Mouse (Mus musculus) forebrain, embryonic 16.5 days (tissue): ENCODE measurements around the gene Mcu. TPM values are rescaled to one million over a fixed set of nuclear protein-coding genes. Genes with fewer than 3 reads are reported as not detected.

Source experiments
- ATAC-seq: fragments of 200-750 bp; cut with Nextera tagmentation; 2 replicates; pipeline ENCODE4 v1.8.0; 2017; ENCODE audit warnings: mild to moderate bottlenecking, moderate library complexity
- H3K27ac ChIP-seq: fragments of 300-500 bp; sonication (generic); 2 replicates; pipeline ENCODE4 v1.5.1; 2014; ENCODE audit warnings: low read length, control low read depth
- H3K27me3 ChIP-seq: fragments of 300-500 bp; sonication (generic); replicated peaks from 2 replicates; pipeline ENCODE4 v1.6.1; 2014; ENCODE audit warnings: low read length; ENCODE audit not compliant: control insufficient read depth, insufficient read depth
- H3K36me3 ChIP-seq: fragments of 300-500 bp; sonication (generic); 2 replicates; pipeline ENCODE4 v1.6.1; 2014; ENCODE audit not compliant: control insufficient read depth, insufficient read depth
- H3K4me1 ChIP-seq: fragments of 300-500 bp; sonication (generic); replicated peaks from 2 replicates; pipeline ENCODE4 v1.6.1; 2014; ENCODE audit warnings: low read length; ENCODE audit not compliant: control insufficient read depth, insufficient read depth
- H3K4me2 ChIP-seq: fragments of 300-500 bp; sonication (generic); 2 replicates; pipeline ENCODE4 v1.6.1; 2014; ENCODE audit warnings: mild to moderate bottlenecking, low read length, control low read depth
- H3K4me3 ChIP-seq: fragments of 300-500 bp; sonication (generic); replicated peaks from 2 replicates; pipeline ENCODE4 v1.5.1; 2014; ENCODE audit warnings: mild to moderate bottlenecking, low read length, control low read depth
- H3K9ac ChIP-seq: fragments of 300-500 bp; sonication (generic); replicated peaks from 2 replicates; pipeline ENCODE4 v1.6.1; 2014; ENCODE audit warnings: low read depth, low read length, control low read depth
- H3K9me3 ChIP-seq: fragments of 300-500 bp; sonication (generic); 2 replicates; pipeline ENCODE4 v1.6.1; 2016; ENCODE audit warnings: low read length; ENCODE audit not compliant: control insufficient read depth
- WGBS: fragments of 180-500 bp; shearing (Covaris S2); extraction: QIAGEN DNeasy Blood & Tissue Kit; methylation state at CpG from one replicate; pipeline ENCODE4 v1.1.7; 2014; 5-methylcytosine and 5-hydroxymethylcytosine counted together
- polyA plus RNA-seq: library from polyadenylated mRNA; unstranded; fragments of >200 nt; fragmentation: Nextera tagmentation; extraction: Ambion mirVana; gene quantifications from 2 replicates; pipeline ENCODE4 v1.2.1, GENCODE M21; 2015

Mcu gene
- polyA plus RNA-seq, 1 experiment from 2014 or later, result 27.3 TPM

DNA sequence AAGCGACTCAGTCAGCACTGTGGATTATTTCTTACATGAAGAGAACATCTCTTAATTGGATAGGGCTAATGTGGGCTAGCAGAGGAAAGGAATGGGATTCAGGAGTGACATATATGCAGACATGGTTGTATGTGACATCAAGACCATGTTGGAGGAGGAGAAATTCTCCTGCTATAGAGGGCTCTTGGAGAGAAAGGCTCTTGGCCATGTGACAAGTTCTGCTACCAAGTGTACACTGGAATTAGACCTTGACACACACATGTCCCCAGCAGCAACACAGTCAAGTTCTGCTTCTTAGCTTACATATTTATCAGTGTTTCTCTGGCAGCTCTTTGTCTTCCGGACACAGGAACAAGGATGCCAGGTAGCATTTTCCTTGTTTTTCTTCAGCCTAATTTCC lies 129.1 kb downstream of the Mcu start:
- no peaks in the 10 kb centered on the region for H3K27me3 ChIP-seq
- no peak overlapping the region for H3K9ac ChIP-seq
- H3K4me3 ChIP-seq, result no peak overlapping the region
- H3K9me3 ChIP-seq, result peaks cover 7% of the 10 kb centered on the region
- no peak for ATAC-seq
- no peaks in the 10 kb centered on the region for H3K4me1 ChIP-seq
- no peaks in the 10 kb centered on the region for H3K36me3 ChIP-seq
- no peak overlapping the region for H3K4me2 ChIP-seq
- WGBS, result 88% methylated on average over 2 of the region's 2 CpGs
- no peak overlapping the region for H3K27ac ChIP-seq

DNA sequence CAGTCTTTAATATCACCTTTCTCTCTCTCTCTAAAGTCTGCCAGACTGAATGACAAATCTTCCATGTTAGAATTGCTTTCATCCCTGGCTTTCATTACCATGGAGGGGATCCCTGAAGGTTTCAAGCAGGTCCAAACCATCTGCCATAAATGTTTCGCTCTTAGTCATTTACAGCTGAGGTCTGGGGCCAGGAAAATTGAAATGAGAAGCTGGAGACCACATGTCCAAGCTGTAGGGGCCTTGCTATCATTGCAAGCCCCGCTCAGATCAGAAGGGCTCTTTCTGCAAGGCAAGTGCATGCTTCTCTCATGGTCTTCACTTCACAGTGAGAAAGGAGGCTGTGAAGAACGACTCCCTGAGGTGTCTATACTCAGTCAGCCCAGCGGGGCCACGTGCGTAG lies 132.2 kb downstream of the Mcu start:
- Histone ChIP-seq H3K9me3 (no peaks in the 10 kb centered on the region), H3K9ac (no peak overlapping the region), H3K4me3 (no peak overlapping the region), H3K27ac (no peak overlapping the region), H3K4me1 (no peaks in the 10 kb centered on the region), H3K27me3 (no peaks in the 10 kb centered on the region), H3K4me2 (no peak overlapping the region), H3K36me3 (no peaks in the 10 kb centered on the region)
- ATAC-seq, result no peak
- WGBS, result 94% methylated on average over 6 of the region's 6 CpGs

GRCm38 (mm10) chr10:59481381-59481780 lies 135.1 kb downstream of the Mcu start:
- no peak for ATAC-seq
- Histone ChIP-seq H3K4me2 (no peak overlapping the region), H3K9me3 (0 out of 2 replicates have a peak, but pooled peaks cover 3% of the 10 kb centered on the region), H3K27me3 (no peaks in the 10 kb centered on the region), H3K36me3 (no peaks in the 10 kb centered on the region), H3K4me3 (no peak overlapping the region), H3K27ac (no peak overlapping the region), H3K9ac (no peak overlapping the region), H3K4me1 (no peaks in the 10 kb centered on the region)
- 92% methylated on average over 5 of the region's 5 CpGs for WGBS

- no peak overlapping the region for H3K9ac ChIP-seq
- H3K4me3 ChIP-seq, result no peak overlapping the region
- H3K4me2 ChIP-seq, result no peak overlapping the region
- H3K27ac ChIP-seq, result no peak overlapping the region
- no peak for ATAC-seq
- WGBS, result 67% methylated on average over 5 of the region's 5 CpGs
- no peaks in the 10 kb centered on the region for H3K27me3 ChIP-seq
- H3K4me1 ChIP-seq, result peaks cover 6% of the 10 kb centered on the region; the same call in 1 of the 2 replicates
- H3K36me3 ChIP-seq, result no peaks in the 10 kb centered on the region
- H3K9me3 ChIP-seq, result no peaks in the 10 kb centered on the region
These were observed 146.0 kb downstream of the Mcu start for GRCm38 (mm10) chr10:59470451-59470850.

- no peak for ATAC-seq
These were observed 149.2 kb downstream of the Mcu start for GRCm38 (mm10) chr10:59467297-59467696.

GRCm38 (mm10) chr10:59466626-59467025 lies 149.9 kb downstream of the Mcu start:
- Histone ChIP-seq H3K4me1 (peaks cover 4% of the 10 kb centered on the region; the same call in 1 of the 2 replicates), H3K36me3 (no peaks in the 10 kb centered on the region), H3K9ac (no peak overlapping the region), H3K27me3 (no peaks in the 10 kb centered on the region), H3K4me3 (no peak overlapping the region), H3K9me3 (no peaks in the 10 kb centered on the region), H3K27ac (no peak overlapping the region), H3K4me2 (no peak overlapping the region)
- ATAC-seq, result no peak
- 84% methylated on average over 4 of the region's 4 CpGs for WGBS

More at GRCm38 (mm10) chr10:59467297-59467696, 149.2 kb downstream of the Mcu start:
- no peak overlapping the region for H3K4me2 ChIP-seq
- H3K9me3 ChIP-seq, result no peaks in the 10 kb centered on the region
- no peak overlapping the region for H3K4me3 ChIP-seq
- no peak overlapping the region for H3K27ac ChIP-seq
- peaks cover 6% of the 10 kb centered on the region; the same call in 1 of the 2 replicates for H3K4me1 ChIP-seq
- WGBS, result 88% methylated on average over 12 of the region's 12 CpGs
- H3K36me3 ChIP-seq, result no peaks in the 10 kb centered on the region
- no peaks in the 10 kb centered on the region for H3K27me3 ChIP-seq
- H3K9ac ChIP-seq, result no peak overlapping the region

- 85% methylated on average over 3 of the region's 3 CpGs for WGBS
- H3K27ac ChIP-seq, result no peak overlapping the region
- H3K4me2 ChIP-seq, result no peak overlapping the region
- peaks cover 3% of the 10 kb centered on the region; the same call in 1 of the 2 replicates for H3K4me1 ChIP-seq
- no peak overlapping the region for H3K9ac ChIP-seq
- H3K36me3 ChIP-seq, result no peaks in the 10 kb centered on the region
- no peak overlapping the region for H3K4me3 ChIP-seq
- no peaks in the 10 kb centered on the region for H3K9me3 ChIP-seq
- no peaks in the 10 kb centered on the region for H3K27me3 ChIP-seq
- ATAC-seq, result no peak
These were observed 150.9 kb downstream of the Mcu start for GRCm38 (mm10) chr10:59465546-59465945.

GRCm38 (mm10) chr10:59462307-59462706 lies 154.2 kb downstream of the Mcu start:
- Histone ChIP-seq H3K27me3 (no peaks in the 10 kb centered on the region), H3K4me3 (no peak overlapping the region), H3K9me3 (no peaks in the 10 kb centered on the region), H3K4me1 (peaks cover 7% of the 10 kb centered on the region; the same call in 1 of the 2 replicates), H3K36me3 (no peaks in the 10 kb centered on the region), H3K4me2 (no peak overlapping the region), H3K27ac (no peak overlapping the region), H3K9ac (no peak overlapping the region)
- WGBS, result 66% methylated on average over 6 of the region's 6 CpGs
- no peak for ATAC-seq

GRCm38 (mm10) chr10:59459767-59460166 lies 156.7 kb downstream of the Mcu start:
- Histone ChIP-seq H3K9ac (no peak overlapping the region; the same call in 1 of the 2 replicates), H3K4me1 (peaks cover 7% of the 10 kb centered on the region; the same call in 1 of the 2 replicates), H3K27ac (no peak overlapping the region), H3K9me3 (no peaks in the 10 kb centered on the region), H3K27me3 (no peaks in the 10 kb centered on the region), H3K4me2 (no peak overlapping the region), H3K4me3 (no peak overlapping the region), H3K36me3 (no peaks in the 10 kb centered on the region)
- 69% methylated on average over 12 of the region's 12 CpGs for WGBS
- no peak for ATAC-seq

GRCm38 (mm10) chr10:59454631-59455030 lies 161.9 kb downstream of the Mcu start:
- Histone ChIP-seq H3K9ac (no peak overlapping the region), H3K4me1 (peaks cover 6% of the 10 kb centered on the region), H3K36me3 (no peaks in the 10 kb centered on the region), H3K4me3 (no peak overlapping the region), H3K4me2 (no peak overlapping the region), H3K27ac (no peak overlapping the region), H3K27me3 (no peaks in the 10 kb centered on the region), H3K9me3 (no peaks in the 10 kb centered on the region)
- no peak for ATAC-seq
- WGBS, result 97% methylated on average over 15 of the region's 15 CpGs
